Mouse (Mus musculus) neural tube, embryonic 12.5 days (tissue): Measurements from ENCODE around the gene Carns1. TPM values are rescaled to one million over a fixed set of nuclear protein-coding genes. Genes with fewer than 3 reads are reported as not detected.

ENCODE experiments used
- ATAC-seq: fragments of 200-750 bp; cut with Nextera tagmentation; 2 replicates; pipeline ENCODE4 v1.8.0; 2017; ENCODE audit warnings: low read depth, mild to moderate bottlenecking, moderate TSS enrichment, moderate library complexity; ENCODE audit not compliant: low FRiP score
- H3K27ac ChIP-seq: fragments of 300-500 bp; sonication (generic); 2 replicates; pipeline ENCODE4 v1.5.1; 2016
- H3K27me3 ChIP-seq: fragments of 300-500 bp; sonication (generic); replicated peaks from 2 replicates; pipeline ENCODE4 v1.6.1; 2016; ENCODE audit warnings: mild to moderate bottlenecking
- H3K36me3 ChIP-seq: fragments of 300-500 bp; sonication (generic); 2 replicates; pipeline ENCODE4 v1.6.1; 2016; ENCODE audit warnings: mild to moderate bottlenecking
- H3K4me1 ChIP-seq: fragments of 300-500 bp; sonication (generic); 2 replicates; pipeline ENCODE4 v1.6.1; 2016
- H3K4me2 ChIP-seq: fragments of 300-500 bp; sonication (generic); replicated peaks from 2 replicates; pipeline ENCODE4 v1.6.1; 2016; ENCODE audit warnings: mild to moderate bottlenecking
- H3K4me3 ChIP-seq: fragments of 300-500 bp; sonication (generic); 2 replicates; pipeline ENCODE4 v1.5.1; 2016
- H3K9ac ChIP-seq: fragments of 300-500 bp; sonication (generic); 2 replicates; pipeline ENCODE4 v1.6.1; 2016; ENCODE audit warnings: mild to moderate bottlenecking
- H3K9me3 ChIP-seq: fragments of 300-500 bp; sonication (generic); 2 replicates; pipeline ENCODE4 v1.6.1; 2016; ENCODE audit warnings: mild to moderate bottlenecking
- WGBS: fragments of 180-500 bp; shearing (Covaris S2); methylation state at CpG from one replicate; pipeline ENCODE4 v1.1.7; 2016; 5-methylcytosine and 5-hydroxymethylcytosine counted together
- polyA plus RNA-seq: library from polyadenylated mRNA; unstranded; fragments of >200 nt; fragmentation: Nextera tagmentation; extraction: Ambion mirVana; gene quantifications from 2 replicates; pipeline ENCODE4 v1.2.1, GENCODE M21; 2016

Gene Carns1
- polyA plus RNA-seq, 1 experiment from 2014 or later, result 4.8 TPM

- Histone ChIP-seq H3K36me3 (no peaks in the 10 kb centered on the region), H3K27ac (no peak overlapping the region)
These were observed 10.0 kb upstream of the Carns1 start for GRCm38 (mm10) chr19:4184976-4185975.

DNA sequence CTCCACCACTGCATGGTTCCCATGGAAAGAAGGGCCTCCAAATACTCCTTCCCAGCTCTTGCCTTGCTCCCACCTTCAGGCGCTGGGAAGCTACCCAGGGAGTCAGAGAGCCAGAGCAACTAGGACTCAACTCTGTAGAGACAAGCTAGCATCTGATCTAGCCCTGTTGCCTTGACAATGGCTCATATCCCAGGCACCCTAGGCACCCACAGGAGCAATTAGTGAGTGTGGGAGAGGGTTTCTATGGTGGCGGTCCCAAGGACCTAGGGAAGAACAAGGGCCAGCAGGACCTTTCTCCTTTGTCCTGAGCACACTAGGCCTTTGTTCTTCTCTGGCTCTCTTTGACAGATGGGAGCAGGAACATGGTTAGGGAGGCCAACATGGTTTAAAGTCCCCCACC lies 8.4 kb upstream of the Carns1 start:
- H3K27ac ChIP-seq, result no peak overlapping the region
- H3K4me3 ChIP-seq, result no peak overlapping the region
- no peak overlapping the region for H3K9ac ChIP-seq
- no peaks in the 10 kb centered on the region for H3K36me3 ChIP-seq
- H3K9me3 ChIP-seq, result no peaks in the 10 kb centered on the region
- H3K27me3 ChIP-seq, result no peaks in the 10 kb centered on the region
- WGBS, result 76% methylated on average over 2 of the region's 2 CpGs
- 0 out of 2 replicates have a peak, but pooled peaks cover 11% of the 10 kb centered on the region for H3K4me1 ChIP-seq
- H3K4me2 ChIP-seq, result no peak overlapping the region
- no peak for ATAC-seq

More at GRCm38 (mm10) chr19:4184976-4185975, 10.0 kb upstream of the Carns1 start:
- Histone ChIP-seq H3K4me3 (no peak overlapping the region), H3K4me2 (no peak overlapping the region), H3K27me3 (no peaks in the 10 kb centered on the region; the same call in 1 of the 2 replicates), H3K9ac (no peak overlapping the region), H3K4me1 (0 out of 2 replicates have a peak, but pooled peaks cover 11% of the 10 kb centered on the region), H3K9me3 (no peaks in the 10 kb centered on the region)
- 65% methylated on average over 15 of the region's 15 CpGs for WGBS
- ATAC-seq, result no peak

- ATAC-seq, result no peak
- H3K4me1 ChIP-seq, result 0 out of 2 replicates have a peak, but pooled peaks cover 11% of the 10 kb centered on the region
- no peaks in the 10 kb centered on the region for H3K36me3 ChIP-seq
- H3K4me2 ChIP-seq, result no peak overlapping the region
- H3K9ac ChIP-seq, result no peak overlapping the region
- H3K4me3 ChIP-seq, result no peak overlapping the region
- no peaks in the 10 kb centered on the region for H3K9me3 ChIP-seq
- no peak overlapping the region for H3K27ac ChIP-seq
- H3K27me3 ChIP-seq, result no peaks in the 10 kb centered on the region
- 46% methylated on average over 3 of the region's 3 CpGs for WGBS
These were observed 6.6 kb upstream of the Carns1 start for GRCm38 (mm10) chr19:4181892-4182291.

- 88% methylated on average over 7 of the region's 7 CpGs for WGBS
- Histone ChIP-seq H3K27ac (no peak overlapping the region), H3K4me1 (peaks cover 15% of the 10 kb centered on the region), H3K9ac (no peak overlapping the region), H3K9me3 (no peaks in the 10 kb centered on the region), H3K4me2 (no peak overlapping the region), H3K27me3 (no peaks in the 10 kb centered on the region), H3K4me3 (no peak overlapping the region), H3K36me3 (no peaks in the 10 kb centered on the region)
- no peak for ATAC-seq
These were observed 5.1 kb upstream of the Carns1 start for GRCm38 (mm10) chr19:4180411-4180810.

- Histone ChIP-seq H3K4me1 (peaks cover 18% of the 10 kb centered on the region), H3K9me3 (no peaks in the 10 kb centered on the region), H3K27ac (no peak overlapping the region), H3K4me2 (no peak overlapping the region), H3K9ac (no peak overlapping the region), H3K36me3 (no peaks in the 10 kb centered on the region), H3K4me3 (no peak overlapping the region), H3K27me3 (no peaks in the 10 kb centered on the region)
- ATAC-seq, result no peak
- WGBS, result 55% methylated on average over 11 of the region's 11 CpGs
These were observed 2.4 kb downstream of the Carns1 start for GRCm38 (mm10) chr19:4172925-4173324.

DNA sequence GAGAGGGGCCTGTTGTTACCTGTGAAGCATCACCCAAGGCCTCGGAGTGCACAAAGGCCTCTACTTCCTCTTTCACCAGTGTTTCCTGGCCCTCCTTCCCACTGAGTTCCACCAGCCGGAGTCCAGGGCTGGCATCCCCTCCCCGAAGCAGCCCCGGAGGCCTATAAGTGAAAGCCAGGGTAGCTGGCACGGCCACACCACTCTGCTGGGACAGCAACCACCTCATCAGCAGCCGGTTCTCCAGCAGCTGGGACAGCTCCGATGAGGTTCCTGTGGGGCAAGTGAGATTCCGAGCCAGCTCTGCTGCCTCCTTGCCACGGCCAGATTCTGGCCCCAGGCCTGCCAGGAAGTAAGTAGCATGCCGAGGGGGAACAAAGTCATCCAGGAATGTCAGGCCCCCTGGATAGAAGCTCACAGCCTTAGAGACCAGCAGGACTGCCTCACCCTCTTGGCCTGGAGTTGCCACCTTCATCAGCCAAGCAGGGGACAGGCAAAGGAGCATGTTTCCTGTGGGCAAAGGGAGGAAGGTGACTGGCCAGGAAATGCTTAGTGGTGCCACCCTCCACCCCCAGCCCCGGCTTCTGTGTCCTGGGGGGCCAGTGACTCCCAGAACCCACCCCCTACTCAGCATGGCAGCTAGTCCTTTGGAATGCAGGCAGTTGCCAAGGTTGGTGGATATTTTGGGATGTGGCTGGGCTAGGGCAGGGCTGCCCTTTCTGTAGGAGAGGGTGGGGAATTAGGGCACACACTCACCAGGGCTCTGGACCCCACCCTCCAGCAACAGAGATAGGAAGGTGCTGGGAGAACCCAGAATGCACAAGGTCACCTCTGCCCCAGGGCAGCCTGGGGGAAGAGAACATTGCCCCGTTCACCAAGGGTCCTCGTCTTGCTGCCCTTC lies 3.6 kb downstream of the Carns1 start:
- H3K4me1 ChIP-seq, result peaks cover 18% of the 10 kb centered on the region
- no peaks in the 10 kb centered on the region for H3K36me3 ChIP-seq
- no peaks in the 10 kb centered on the region for H3K27me3 ChIP-seq
- H3K27ac ChIP-seq, result no peak overlapping the region
- whole genome bisulfite sequencing, result 76% methylated on average over 13 of the region's 13 CpGs
- no peak overlapping the region for H3K9ac ChIP-seq
- H3K9me3 ChIP-seq, result no peaks in the 10 kb centered on the region
- H3K4me2 ChIP-seq, result no peak overlapping the region
- ATAC-seq, result no peak
- H3K4me3 ChIP-seq, result no peak overlapping the region

DNA sequence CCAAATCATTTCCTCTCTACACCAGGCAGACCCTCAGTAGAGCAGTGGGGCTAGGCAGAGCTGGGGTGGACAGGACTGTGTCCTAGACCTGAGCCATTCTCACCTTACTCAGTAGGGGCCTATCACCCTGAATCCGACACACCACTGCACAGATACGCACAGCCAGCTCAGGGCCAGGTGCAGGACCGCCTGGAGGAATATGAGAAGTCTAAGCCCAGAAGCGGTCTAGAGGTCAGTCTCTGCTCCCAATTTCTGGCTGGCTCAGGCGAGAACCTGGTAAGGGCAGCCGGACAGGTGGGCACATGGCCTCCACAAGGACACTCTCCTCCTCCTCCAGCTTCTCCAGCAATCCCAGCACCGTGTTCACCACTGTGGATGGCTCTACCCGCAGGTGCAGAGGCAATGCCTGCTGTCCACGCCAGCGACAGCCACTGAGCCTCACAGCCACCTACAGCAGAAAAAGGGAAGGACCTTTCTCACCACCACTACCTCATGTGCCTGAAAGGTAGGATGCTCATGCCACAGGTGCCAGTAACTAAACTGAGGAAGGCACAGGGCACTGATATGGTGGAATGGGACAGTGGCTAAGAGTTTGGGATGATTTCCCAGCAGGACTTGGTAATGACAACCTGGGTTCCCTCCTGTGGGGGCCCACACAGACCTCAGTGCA lies 4.4 kb downstream of the Carns1 start:
- Histone ChIP-seq H3K27me3 (no peaks in the 10 kb centered on the region), H3K9ac (0 out of 2 replicates have a peak overlapping the region, but pooled peaks have one; percentile 71), H3K9me3 (no peaks in the 10 kb centered on the region), H3K4me3 (no peak overlapping the region), H3K4me1 (peaks cover 18% of the 10 kb centered on the region), H3K27ac (no peak overlapping the region), H3K36me3 (no peaks in the 10 kb centered on the region), H3K4me2 (peak overlapping the region; percentile 72; the same call in 1 of the 2 replicates)
- whole genome bisulfite sequencing, result 94% methylated on average over 10 of the region's 10 CpGs
- ATAC-seq, result no peak

- H3K4me1 ChIP-seq, result peaks cover 10% of the 10 kb centered on the region
- peak overlapping the region; percentile 72 for H3K4me2 ChIP-seq
- H3K4me3 ChIP-seq, result peak overlapping the region; percentile 40
- no peaks in the 10 kb centered on the region for H3K36me3 ChIP-seq
- no peaks in the 10 kb centered on the region for H3K9me3 ChIP-seq
- WGBS, result 8% methylated on average over 27 of the region's 27 CpGs
- peak; percentile 67 for ATAC-seq
- no peaks in the 10 kb centered on the region for H3K27me3 ChIP-seq
- H3K27ac ChIP-seq, result peak overlapping the region; percentile 75
- peak overlapping the region; percentile 71 for H3K9ac ChIP-seq
These were observed 5.5 kb downstream of the Carns1 start for GRCm38 (mm10) chr19:4169810-4170209.

GRCm38 (mm10) chr19:4169378-4169784 lies 5.9 kb downstream of the Carns1 start:
- H3K9me3 ChIP-seq, result no peaks in the 10 kb centered on the region
- ATAC-seq, result peak; percentile 94

GRCm38 (mm10) chr19:4166678-4167476 lies 8.4 kb downstream of the Carns1 start:
- H3K27ac ChIP-seq, result no peak overlapping the region
- ATAC-seq, result no peak
- no peak overlapping the region for H3K4me2 ChIP-seq
- peaks cover 18% of the 10 kb centered on the region for H3K4me1 ChIP-seq
- H3K9me3 ChIP-seq, result no peaks in the 10 kb centered on the region
- no peaks in the 10 kb centered on the region for H3K27me3 ChIP-seq
- H3K9ac ChIP-seq, result no peak overlapping the region
- no peaks in the 10 kb centered on the region for H3K36me3 ChIP-seq
- no peak overlapping the region for H3K4me3 ChIP-seq
- WGBS, result 83% methylated on average over 9 of the region's 9 CpGs

More at GRCm38 (mm10) chr19:4169378-4169784, 5.9 kb downstream of the Carns1 start:
- no peaks in the 10 kb centered on the region for H3K27me3 ChIP-seq
- H3K27ac ChIP-seq, result peak overlapping the region; percentile 75
- no peaks in the 10 kb centered on the region for H3K36me3 ChIP-seq
- under 1% methylated on average over 43 of the region's 43 CpGs for WGBS
- H3K4me3 ChIP-seq, result peak overlapping the region; percentile 40
- H3K4me2 ChIP-seq, result peak overlapping the region; percentile 72
- peak overlapping the region; percentile 71 for H3K9ac ChIP-seq
- peaks cover 10% of the 10 kb centered on the region for H3K4me1 ChIP-seq

DNA sequence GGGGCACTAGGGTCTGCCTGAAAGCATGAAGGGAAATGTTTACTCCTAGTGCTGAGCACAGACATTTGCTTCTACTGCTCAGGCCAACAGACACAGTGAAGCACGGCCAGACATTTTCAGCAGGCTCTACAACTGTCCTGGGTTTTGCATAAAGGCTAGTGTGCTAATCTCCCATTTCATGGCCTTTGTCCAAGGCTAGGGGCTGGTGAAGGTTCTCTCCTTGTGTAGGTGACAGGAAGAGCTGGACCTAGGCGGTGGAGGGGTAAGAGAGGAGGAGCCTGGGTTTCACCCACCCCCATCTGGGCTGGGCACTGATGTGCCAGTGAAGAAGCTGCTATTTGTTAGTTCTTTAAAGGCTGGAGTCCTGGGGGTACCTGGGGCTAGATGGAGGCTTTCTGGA lies 10.6 kb downstream of the Carns1 start:
- H3K36me3 ChIP-seq, result peaks cover 13% of the 10 kb centered on the region
- H3K27me3 ChIP-seq, result no peaks in the 10 kb centered on the region
- no peak overlapping the region for H3K4me2 ChIP-seq
- no peak overlapping the region for H3K9ac ChIP-seq
- no peaks in the 10 kb centered on the region for H3K9me3 ChIP-seq
- no peak overlapping the region for H3K27ac ChIP-seq
- 83% methylated on average over 2 of the region's 2 CpGs for WGBS
- peaks cover 11% of the 10 kb centered on the region for H3K4me1 ChIP-seq
- H3K4me3 ChIP-seq, result no peak overlapping the region
- no peak for ATAC-seq
